Mouse (Mus musculus) intestine, embryonic 15.5 days (tissue): ENCODE results near the gene Nrcam. TPM values are rescaled to one million over a fixed set of nuclear protein-coding genes. Genes with fewer than 3 reads are reported as not detected.

Experiments used
- ATAC-seq: fragments of 200-750 bp; cut with Nextera tagmentation; 2 replicates; pipeline ENCODE4 v1.8.0; 2017; ENCODE audit warnings: moderate TSS enrichment, moderate library complexity
- H3K27ac ChIP-seq: fragments of 300-500 bp; sonication (generic); 2 replicates; pipeline ENCODE4 v1.5.1; 2015; ENCODE audit warnings: mild to moderate bottlenecking, inconsistent platforms
- H3K27me3 ChIP-seq: fragments of 300-500 bp; sonication (generic); replicated peaks from 2 replicates; pipeline ENCODE4 v1.6.1; 2015; ENCODE audit warnings: inconsistent platforms
- H3K36me3 ChIP-seq: fragments of 300-500 bp; sonication (generic); 2 replicates; pipeline ENCODE4 v1.6.1; 2015; ENCODE audit warnings: inconsistent platforms
- H3K4me1 ChIP-seq: fragments of 300-500 bp; sonication (generic); replicated peaks from 2 replicates; pipeline ENCODE4 v1.6.1; 2015; ENCODE audit warnings: inconsistent platforms
- H3K4me2 ChIP-seq: fragments of 300-500 bp; sonication (generic); replicated peaks from 2 replicates; pipeline ENCODE4 v1.6.1; 2015; ENCODE audit warnings: mild to moderate bottlenecking, inconsistent platforms
- H3K4me3 ChIP-seq: fragments of 300-500 bp; sonication (generic); replicated peaks from 2 replicates; pipeline ENCODE4 v1.5.1; 2015; ENCODE audit warnings: inconsistent platforms
- H3K9ac ChIP-seq: fragments of 300-500 bp; sonication (generic); 2 replicates; pipeline ENCODE4 v1.6.1; 2015; ENCODE audit warnings: inconsistent platforms
- H3K9me3 ChIP-seq: fragments of 300-500 bp; sonication (generic); 2 replicates; pipeline ENCODE4 v1.6.1; 2016; ENCODE audit warnings: inconsistent platforms
- WGBS: fragments of 180-500 bp; shearing (Covaris S2); methylation state at CpG from one replicate; pipeline ENCODE4 v1.1.7; 2015; 5-methylcytosine and 5-hydroxymethylcytosine counted together
- polyA plus RNA-seq: library from polyadenylated mRNA; unstranded; fragments of >200 nt; fragmentation: Nextera tagmentation; extraction: Ambion mirVana; gene quantifications from 2 replicates; pipeline ENCODE4 v1.2.1, GENCODE M21; 2015

Nrcam gene
- polyA plus RNA-seq, 1 experiment from 2014 or later = 4.4 TPM

- H3K36me3 ChIP-seq = no peaks in the 10 kb centered on the region
- no peaks in the 10 kb centered on the region for H3K27me3 ChIP-seq
- WGBS = 73% methylated on average over 8 of the region's 8 CpGs
- no peaks in the 10 kb centered on the region for H3K9me3 ChIP-seq
- H3K4me2 ChIP-seq = no peak overlapping the region
- no peak overlapping the region for H3K27ac ChIP-seq
- H3K4me3 ChIP-seq = no peak overlapping the region
- no peak for ATAC-seq
- H3K4me1 ChIP-seq = no peaks in the 10 kb centered on the region
- no peak overlapping the region for H3K9ac ChIP-seq
Measured at GRCm38 (mm10) chr12:44378431-44379161, 49.9 kb downstream of the Nrcam start.

GRCm38 (mm10) chr12:44380805-44381204 lies 52.1 kb downstream of the Nrcam start:
- Histone ChIP-seq H3K4me2 (no peak overlapping the region), H3K9ac (no peak overlapping the region), H3K27me3 (no peaks in the 10 kb centered on the region), H3K36me3 (no peaks in the 10 kb centered on the region), H3K4me1 (no peaks in the 10 kb centered on the region), H3K4me3 (no peak overlapping the region), H3K27ac (no peak overlapping the region), H3K9me3 (no peaks in the 10 kb centered on the region)
- 86% methylated on average over 4 of the region's 4 CpGs for WGBS
- ATAC-seq = no peak

GRCm38 (mm10) chr12:44386398-44386797 lies 57.7 kb downstream of the Nrcam start:
- no peaks in the 10 kb centered on the region for H3K36me3 ChIP-seq
- WGBS = 37% methylated on average over 7 of the region's 7 CpGs
- H3K27me3 ChIP-seq = no peaks in the 10 kb centered on the region

GRCm38 (mm10) chr12:44388220-44388619 lies 59.5 kb downstream of the Nrcam start:
- Histone ChIP-seq H3K9me3 (no peaks in the 10 kb centered on the region), H3K9ac (no peak overlapping the region), H3K36me3 (no peaks in the 10 kb centered on the region), H3K4me1 (no peaks in the 10 kb centered on the region), H3K4me3 (no peak overlapping the region), H3K27ac (no peak overlapping the region), H3K27me3 (no peaks in the 10 kb centered on the region), H3K4me2 (no peak overlapping the region)
- 26% methylated on average over 1 of the region's 1 CpGs for WGBS
- ATAC-seq = no peak

More at GRCm38 (mm10) chr12:44386398-44386797, 57.7 kb downstream of the Nrcam start:
- no peak overlapping the region for H3K4me2 ChIP-seq
- H3K27ac ChIP-seq = no peak overlapping the region
- no peak for ATAC-seq
- H3K4me3 ChIP-seq = no peak overlapping the region
- no peaks in the 10 kb centered on the region for H3K4me1 ChIP-seq
- no peak overlapping the region for H3K9ac ChIP-seq
- no peaks in the 10 kb centered on the region for H3K9me3 ChIP-seq

GRCm38 (mm10) chr12:44390391-44391137 lies 61.9 kb downstream of the Nrcam start:
- Histone ChIP-seq H3K9me3 (no peaks in the 10 kb centered on the region), H3K9ac (no peak overlapping the region), H3K27me3 (no peaks in the 10 kb centered on the region), H3K4me3 (no peak overlapping the region), H3K4me2 (no peak overlapping the region), H3K4me1 (no peaks in the 10 kb centered on the region), H3K36me3 (no peaks in the 10 kb centered on the region), H3K27ac (no peak overlapping the region)
- WGBS = 70% methylated on average over 5 of the region's 5 CpGs
- no peak; the same call in 1 of the 2 replicates for ATAC-seq

GRCm38 (mm10) chr12:44394901-44395300 lies 66.2 kb downstream of the Nrcam start:
- Histone ChIP-seq H3K9ac (no peak overlapping the region), H3K27me3 (no peaks in the 10 kb centered on the region), H3K9me3 (no peaks in the 10 kb centered on the region), H3K4me1 (no peaks in the 10 kb centered on the region), H3K36me3 (no peaks in the 10 kb centered on the region), H3K4me3 (no peak overlapping the region), H3K27ac (no peak overlapping the region), H3K4me2 (no peak overlapping the region)
- ATAC-seq = peak; percentile 75
- 63% methylated on average over 3 of the region's 3 CpGs for WGBS

- H3K9me3 ChIP-seq = no peaks in the 10 kb centered on the region
- no peak for ATAC-seq
- no peaks in the 10 kb centered on the region for H3K4me1 ChIP-seq
- H3K27me3 ChIP-seq = no peaks in the 10 kb centered on the region
- no peaks in the 10 kb centered on the region for H3K36me3 ChIP-seq
- 50% methylated on average over 5 of the region's 5 CpGs for WGBS
- no peak overlapping the region for H3K4me2 ChIP-seq
- H3K4me3 ChIP-seq = no peak overlapping the region
- no peak overlapping the region for H3K9ac ChIP-seq
- H3K27ac ChIP-seq = no peak overlapping the region
Measured at GRCm38 (mm10) chr12:44397782-44398181, 69.1 kb downstream of the Nrcam start.

- H3K9me3 ChIP-seq = no peaks in the 10 kb centered on the region
- H3K9ac ChIP-seq = no peak overlapping the region
- no peaks in the 10 kb centered on the region for H3K36me3 ChIP-seq
- H3K4me2 ChIP-seq = no peak overlapping the region
- H3K27me3 ChIP-seq = no peaks in the 10 kb centered on the region
- no peaks in the 10 kb centered on the region for H3K4me1 ChIP-seq
- no peak overlapping the region for H3K27ac ChIP-seq
- 94% methylated on average over 1 of the region's 1 CpGs for WGBS
- no peak for ATAC-seq
- no peak overlapping the region for H3K4me3 ChIP-seq
Measured at GRCm38 (mm10) chr12:44402134-44402533, 73.4 kb downstream of the Nrcam start.

- no peaks in the 10 kb centered on the region for H3K27me3 ChIP-seq
- H3K9ac ChIP-seq = no peak overlapping the region
- no peak overlapping the region for H3K4me3 ChIP-seq
- no peak overlapping the region for H3K27ac ChIP-seq
- no peaks in the 10 kb centered on the region for H3K4me1 ChIP-seq
- H3K36me3 ChIP-seq = no peaks in the 10 kb centered on the region
- H3K4me2 ChIP-seq = no peak overlapping the region
- ATAC-seq = no peak
- WGBS = 77% methylated on average over 1 of the region's 1 CpGs
- H3K9me3 ChIP-seq = no peaks in the 10 kb centered on the region
Measured at GRCm38 (mm10) chr12:44403270-44403669, 74.6 kb downstream of the Nrcam start.

- Histone ChIP-seq H3K4me2 (no peak overlapping the region), H3K9ac (no peak overlapping the region), H3K9me3 (no peaks in the 10 kb centered on the region), H3K4me1 (no peaks in the 10 kb centered on the region), H3K27ac (no peak overlapping the region), H3K4me3 (no peak overlapping the region), H3K27me3 (no peaks in the 10 kb centered on the region), H3K36me3 (no peaks in the 10 kb centered on the region)
- no peak for ATAC-seq
- WGBS = 40% methylated on average over 3 of the region's 3 CpGs
Measured at GRCm38 (mm10) chr12:44403731-44404424, 75.2 kb downstream of the Nrcam start.

GRCm38 (mm10) chr12:44409786-44410185 lies 81.1 kb downstream of the Nrcam start:
- Histone ChIP-seq H3K4me2 (no peak overlapping the region), H3K36me3 (no peaks in the 10 kb centered on the region), H3K27me3 (no peaks in the 10 kb centered on the region), H3K4me3 (no peak overlapping the region), H3K9ac (no peak overlapping the region), H3K9me3 (no peaks in the 10 kb centered on the region), H3K27ac (no peak overlapping the region), H3K4me1 (no peaks in the 10 kb centered on the region)
- no peak for ATAC-seq
- WGBS = 83% methylated on average over 4 of the region's 4 CpGs

- H3K4me1 ChIP-seq = no peaks in the 10 kb centered on the region
- no peak overlapping the region for H3K4me2 ChIP-seq
- no peaks in the 10 kb centered on the region for H3K27me3 ChIP-seq
- H3K27ac ChIP-seq = no peak overlapping the region
- no peak overlapping the region for H3K9ac ChIP-seq
- ATAC-seq = no peak
- no peak overlapping the region for H3K4me3 ChIP-seq
- no peaks in the 10 kb centered on the region for H3K36me3 ChIP-seq
- 80% methylated on average over 3 of the region's 3 CpGs for WGBS
- no peaks in the 10 kb centered on the region for H3K9me3 ChIP-seq
Measured at GRCm38 (mm10) chr12:44411031-44411430, 82.3 kb downstream of the Nrcam start.
